Mouse (Mus musculus): ENCODE measurements at regions not wholly inside any gene's neighbourhood (a gene's known extent, or its start where the extent isn't known, plus 50 kb on each side); places are given as distances from the start of the nearest gene placed in this dataset.

DNA sequence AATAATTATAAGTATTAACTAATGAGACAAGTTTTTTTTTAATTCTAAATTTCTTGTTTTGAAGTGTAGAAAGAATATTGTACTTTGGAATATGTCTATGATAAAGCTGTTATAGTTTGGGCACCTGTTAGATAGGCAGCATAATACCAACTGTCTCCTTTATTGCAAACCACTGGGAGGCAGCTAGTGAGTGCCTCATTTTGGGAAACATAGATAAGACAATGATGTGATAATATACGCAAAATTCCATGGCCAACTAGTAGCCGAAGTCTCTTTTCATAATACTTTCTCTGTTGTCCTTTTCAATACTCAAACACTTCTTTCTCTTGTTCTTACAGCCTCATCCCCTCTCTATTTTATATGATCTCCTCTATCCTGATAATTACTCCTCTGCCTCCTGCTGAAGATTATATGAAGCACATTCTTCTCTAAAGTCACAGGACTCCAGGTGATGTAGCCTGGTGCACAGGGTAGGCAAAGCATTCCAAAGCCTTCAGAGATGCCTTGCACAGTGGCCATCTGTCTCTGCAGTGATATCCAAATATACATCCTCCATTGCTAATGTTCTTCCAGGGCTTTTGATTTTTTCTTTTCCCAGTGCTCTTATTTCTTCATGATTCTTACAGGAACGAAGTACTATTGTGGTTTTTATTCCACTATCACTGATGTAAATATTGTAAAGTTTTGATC is 259.9 kb downstream of the Pdha2 start:
- Histone ChIP-seq H3K4me3 (ENCODE audit: low read depth, low read length) (no peak overlapping the region), H3K9me3 (ENCODE audit: control insufficient read depth, low read length) (no peaks in the 10 kb centered on the region), H3K4me1 (replicated peaks; ENCODE audit: control insufficient read depth, insufficient read depth) (no peaks in the 10 kb centered on the region), H3K27me3 (ENCODE audit: control insufficient read depth, insufficient read depth, low read length) (no peaks in the 10 kb centered on the region), H3K9ac (ENCODE audit: low read length) (no peak overlapping the region), H3K4me2 (replicated peaks; ENCODE audit: low read depth) (no peak overlapping the region), H3K36me3 (ENCODE audit: control insufficient read depth, insufficient read depth, low read length) (no peaks in the 10 kb centered on the region), H3K27ac (replicated peaks) (no peak overlapping the region)
- ATAC-seq (ENCODE audit: low FRiP score, low TSS enrichment) (no peak), DNase-seq (ENCODE audit: low spot score) (no peak)
- WGBS = 79% methylated on average over 3 of the region's 3 CpGs
- TF ChIP-seq CTCF (IDR thresholded peaks at IDR 0.05; ENCODE audit: low read depth) (no peak), EP300 (optimal IDR thresholded peaks at IDR 0.05) (no peak)

DNA sequence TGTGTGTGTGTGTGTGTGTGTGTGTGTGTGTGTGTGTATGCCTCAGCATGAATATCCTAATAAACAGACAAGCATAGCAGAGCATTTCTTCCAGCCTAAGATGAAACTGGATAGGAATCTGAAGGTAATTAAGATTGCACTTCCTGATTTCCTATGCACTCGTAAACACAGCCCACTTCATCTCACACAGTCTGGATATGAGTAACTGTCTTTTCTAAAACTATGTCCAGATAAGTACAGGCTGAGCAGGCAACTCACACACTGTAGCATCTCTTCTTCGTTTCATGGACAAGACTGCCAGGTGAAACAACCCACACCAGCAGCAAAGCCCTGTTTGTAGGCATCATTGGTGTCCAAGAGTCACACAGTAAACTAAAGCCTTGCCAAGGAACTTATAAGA is 261.1 kb downstream of the Pdha2 start:
- Histone ChIP-seq H3K9ac (ENCODE audit: low read length) (no peak overlapping the region), H3K27ac (replicated peaks) (no peak overlapping the region), H3K4me1 (replicated peaks; ENCODE audit: control insufficient read depth, insufficient read depth) (no peaks in the 10 kb centered on the region), H3K36me3 (ENCODE audit: control insufficient read depth, insufficient read depth, low read length) (no peaks in the 10 kb centered on the region), H3K9me3 (ENCODE audit: control insufficient read depth, low read length) (no peaks in the 10 kb centered on the region), H3K27me3 (ENCODE audit: control insufficient read depth, insufficient read depth, low read length) (no peaks in the 10 kb centered on the region), H3K4me3 (ENCODE audit: low read depth, low read length) (no peak overlapping the region), H3K4me2 (replicated peaks; ENCODE audit: low read depth) (no peak overlapping the region)
- 55% methylated on average over 2 of the region's 2 CpGs for WGBS
- no peak for ATAC-seq (ENCODE audit: low FRiP score, low TSS enrichment)
- no peak for DNase-seq (ENCODE audit: low spot score)
- no peak for TF ChIP-seq EP300 (optimal IDR thresholded peaks at IDR 0.05)
- TF ChIP-seq CTCF (IDR thresholded peaks at IDR 0.05; ENCODE audit: low read depth) = no peak

DNA sequence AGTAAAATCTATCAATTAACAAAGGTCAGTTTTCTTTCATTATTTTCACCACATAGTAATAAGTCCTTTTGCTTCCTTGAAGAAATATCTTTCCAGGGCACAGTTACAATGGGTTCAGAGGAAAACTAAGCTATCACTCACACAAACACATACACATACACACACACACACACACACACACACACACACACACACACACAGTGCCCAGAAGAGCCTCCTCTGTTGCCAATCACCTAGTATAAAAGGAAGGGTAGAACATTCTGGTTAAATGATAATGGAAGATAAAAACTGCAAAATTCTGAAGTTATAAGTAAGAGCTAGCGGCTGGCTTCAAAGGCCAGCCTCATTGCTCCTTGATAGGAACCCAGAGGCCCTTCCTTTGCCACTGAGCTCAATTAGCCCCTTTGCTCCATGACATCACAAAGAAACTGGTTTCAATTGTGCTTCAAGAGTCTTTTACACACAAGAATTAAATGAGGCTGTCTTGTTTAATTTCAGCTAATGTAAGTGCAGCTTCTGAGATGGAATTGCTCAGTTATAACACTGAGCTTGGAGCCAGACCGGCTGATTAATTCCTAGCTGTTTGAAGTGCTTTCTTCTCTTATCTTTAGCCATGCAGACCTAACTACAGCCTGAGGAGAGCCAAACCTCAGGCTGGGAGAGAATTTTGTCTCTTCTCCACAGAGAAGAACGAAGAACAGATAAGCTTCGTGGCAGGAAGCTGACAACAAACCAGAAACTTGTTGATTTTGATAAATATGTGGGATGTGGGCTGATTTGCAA is 262.1 kb downstream of the Pdha2 start:
- DNase-seq (ENCODE audit: low spot score) = no peak
- no peak overlapping the region for H3K27ac ChIP-seq (replicated peaks)
- H3K36me3 ChIP-seq (ENCODE audit: control insufficient read depth, insufficient read depth, low read length) = no peaks in the 10 kb centered on the region
- WGBS = 46% methylated on average over 4 of the region's 4 CpGs
- no peaks in the 10 kb centered on the region for H3K27me3 ChIP-seq (ENCODE audit: control insufficient read depth, insufficient read depth, low read length)
- no peak overlapping the region for H3K4me2 ChIP-seq (replicated peaks; ENCODE audit: low read depth)
- no peak for ATAC-seq (ENCODE audit: low FRiP score, low TSS enrichment)
- TF ChIP-seq CTCF (IDR thresholded peaks at IDR 0.05; ENCODE audit: low read depth) (no peak), EP300 (optimal IDR thresholded peaks at IDR 0.05) (no peak)
- H3K9ac ChIP-seq (ENCODE audit: low read length) = no peak overlapping the region
- H3K4me3 ChIP-seq (ENCODE audit: low read depth, low read length) = no peak overlapping the region
- no peaks in the 10 kb centered on the region for H3K4me1 ChIP-seq (replicated peaks; ENCODE audit: control insufficient read depth, insufficient read depth)
- no peaks in the 10 kb centered on the region for H3K9me3 ChIP-seq (ENCODE audit: control insufficient read depth, low read length)

DNA sequence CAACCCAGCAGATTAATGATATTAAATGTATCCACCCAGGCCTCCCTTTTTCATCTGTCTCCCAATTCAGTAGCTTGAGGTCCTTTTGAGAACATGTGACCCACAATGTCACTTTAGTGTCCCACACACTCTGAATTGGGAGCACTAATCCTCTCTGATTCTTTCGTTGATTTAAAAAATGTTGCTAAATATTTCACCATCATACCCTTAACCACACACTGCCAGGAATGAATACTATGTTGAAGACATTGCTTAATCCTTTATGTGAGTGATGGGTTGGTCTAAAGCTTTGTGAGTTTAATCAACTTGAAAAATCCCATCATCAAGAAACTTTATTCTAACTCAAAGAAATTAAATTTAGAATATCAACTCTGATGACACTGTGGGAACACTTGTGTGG is 269.7 kb downstream of the Pdha2 start:
- no peak for ATAC-seq (ENCODE audit: low FRiP score, low TSS enrichment)
- no peak overlapping the region for H3K4me3 ChIP-seq (ENCODE audit: low read depth, low read length)
- 60% methylated on average over 1 of the region's 1 CpGs for WGBS

DNA sequence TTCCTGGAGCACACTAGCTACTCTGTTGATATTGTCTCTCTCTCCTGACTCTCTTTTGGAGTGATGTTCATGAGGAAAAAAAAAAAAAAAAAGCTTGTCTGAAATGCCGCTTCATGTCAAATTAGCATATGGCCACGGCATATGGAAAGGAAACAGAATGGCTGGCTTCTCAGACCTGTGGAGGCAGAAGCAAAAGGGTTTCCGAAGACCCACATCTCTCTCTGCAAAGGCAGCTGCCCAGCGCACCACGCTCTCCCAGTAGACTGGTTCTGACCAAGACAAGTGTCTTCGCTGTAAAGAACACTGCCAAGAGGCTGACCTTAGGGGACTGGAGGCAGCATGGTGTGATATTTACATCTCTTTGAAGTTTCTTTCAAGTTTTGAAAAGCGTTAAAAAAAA is 270.3 kb downstream of the Pdha2 start:
- no peak for TF ChIP-seq EP300 (optimal IDR thresholded peaks at IDR 0.05)
- no peak for TF ChIP-seq CTCF (IDR thresholded peaks at IDR 0.05; ENCODE audit: low read depth)
- WGBS = 81% methylated on average over 7 of the region's 7 CpGs
- H3K4me1 ChIP-seq (replicated peaks; ENCODE audit: control insufficient read depth, insufficient read depth) = no peaks in the 10 kb centered on the region
- H3K4me3 ChIP-seq (ENCODE audit: low read depth, low read length) = no peak overlapping the region
- H3K27ac ChIP-seq (replicated peaks) = no peak overlapping the region
- H3K9ac ChIP-seq (ENCODE audit: low read length) = no peak overlapping the region
- H3K27me3 ChIP-seq (ENCODE audit: control insufficient read depth, insufficient read depth, low read length) = no peaks in the 10 kb centered on the region
- no peak overlapping the region for H3K4me2 ChIP-seq (replicated peaks; ENCODE audit: low read depth)
- H3K9me3 ChIP-seq (ENCODE audit: control insufficient read depth, low read length) = no peaks in the 10 kb centered on the region
- H3K36me3 ChIP-seq (ENCODE audit: control insufficient read depth, insufficient read depth, low read length) = no peaks in the 10 kb centered on the region
- ATAC-seq (ENCODE audit: low FRiP score, low TSS enrichment) = no peak
- no peak for DNase-seq (ENCODE audit: low spot score)

More for the DNA sequence above, 269.7 kb downstream of the Pdha2 start:
- Histone ChIP-seq H3K9ac (ENCODE audit: low read length) (no peak overlapping the region), H3K9me3 (ENCODE audit: control insufficient read depth, low read length) (no peaks in the 10 kb centered on the region), H3K4me2 (replicated peaks; ENCODE audit: low read depth) (no peak overlapping the region), H3K27ac (replicated peaks) (no peak overlapping the region), H3K27me3 (ENCODE audit: control insufficient read depth, insufficient read depth, low read length) (no peaks in the 10 kb centered on the region), H3K36me3 (ENCODE audit: control insufficient read depth, insufficient read depth, low read length) (no peaks in the 10 kb centered on the region), H3K4me1 (replicated peaks; ENCODE audit: control insufficient read depth, insufficient read depth) (no peaks in the 10 kb centered on the region)
- DNase-seq (ENCODE audit: low spot score) = no peak
- TF ChIP-seq CTCF (IDR thresholded peaks at IDR 0.05; ENCODE audit: low read depth) (no peak), EP300 (optimal IDR thresholded peaks at IDR 0.05) (no peak)

DNA sequence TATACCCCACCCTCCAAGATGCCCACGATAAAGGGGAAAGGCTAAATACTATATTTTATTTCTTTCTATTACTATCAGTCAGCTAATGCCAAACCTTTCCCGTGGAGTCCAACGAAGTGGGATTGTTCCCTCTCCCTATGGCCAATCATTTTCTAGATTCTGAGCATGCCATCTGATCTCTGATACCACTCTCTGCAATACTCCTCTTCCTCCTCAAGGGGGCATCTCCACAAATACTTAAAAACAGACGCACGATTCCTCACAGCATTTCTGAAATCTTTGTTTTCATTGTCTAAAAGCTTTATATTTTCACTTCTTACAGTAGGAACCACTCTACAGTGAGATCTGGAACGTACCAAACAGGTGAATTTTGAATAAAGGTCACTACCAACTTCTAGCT is 270.8 kb downstream of the Pdha2 start:
- 86% methylated on average over 6 of the region's 6 CpGs for WGBS
- H3K27ac ChIP-seq (replicated peaks) = no peak overlapping the region
- H3K4me1 ChIP-seq (replicated peaks; ENCODE audit: control insufficient read depth, insufficient read depth) = no peaks in the 10 kb centered on the region
- no peak for ATAC-seq (ENCODE audit: low FRiP score, low TSS enrichment)
- no peaks in the 10 kb centered on the region for H3K36me3 ChIP-seq (ENCODE audit: control insufficient read depth, insufficient read depth, low read length)
- H3K4me2 ChIP-seq (replicated peaks; ENCODE audit: low read depth) = no peak overlapping the region
- H3K27me3 ChIP-seq (ENCODE audit: control insufficient read depth, insufficient read depth, low read length) = no peaks in the 10 kb centered on the region
- no peaks in the 10 kb centered on the region for H3K9me3 ChIP-seq (ENCODE audit: control insufficient read depth, low read length)
- no peak overlapping the region for H3K9ac ChIP-seq (ENCODE audit: low read length)
- no peak for DNase-seq (ENCODE audit: low spot score)
- TF ChIP-seq CTCF (IDR thresholded peaks at IDR 0.05; ENCODE audit: low read depth) = peak; percentile 25; the same call in 1 of the 2 replicates
- TF ChIP-seq EP300 (optimal IDR thresholded peaks at IDR 0.05) = no peak
- H3K4me3 ChIP-seq (ENCODE audit: low read depth, low read length) = no peak overlapping the region

Measured in stomach, postnatal 0 days (tissue).